1 mouse cellular context compared by ENCODE assay signal in the genomic region with DNA sequence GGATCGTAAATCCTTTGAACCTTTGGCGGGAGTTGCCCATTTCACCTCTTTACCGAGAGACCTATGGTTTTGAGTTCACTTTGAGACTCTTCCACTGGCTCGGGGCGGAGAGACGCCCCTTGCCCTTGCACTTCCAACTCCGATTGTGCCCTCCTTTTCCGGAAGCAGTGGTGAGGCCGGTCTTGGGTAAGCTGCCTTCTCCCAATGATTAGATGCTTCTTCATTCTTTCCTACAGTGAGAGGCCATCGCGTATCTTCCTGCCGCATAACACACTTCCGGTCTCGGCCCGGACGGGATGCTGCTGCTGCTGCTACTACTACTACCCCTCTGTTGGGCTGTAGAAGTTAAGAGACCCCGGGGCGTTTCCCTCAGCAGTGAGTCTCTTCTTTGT.
TF ChIP-seq lines count a peak whose summit lies in the region.

No protein-coding gene starts in this region.

TF ChIP-seq in C2C12, 6 proteins besides CTCF, POLR2A, EP300 and RAD21 (continued from another document):
- no peak for TF ChIP-seq USF1 (IDR thresholded peaks at IDR 0.05; ENCODE audit: low read depth)
- TF ChIP-seq MYOD1 (IDR thresholded peaks at IDR 0.05; ENCODE audit: control insufficient read depth, insufficient read length, low read depth), result no peak
- TF ChIP-seq MAX (IDR thresholded peaks at IDR 0.05), result no peak
- no peak for TF ChIP-seq CEBPB (IDR thresholded peaks at IDR 0.05; ENCODE audit: low read depth)
- TF ChIP-seq MYOG (IDR thresholded peaks at IDR 0.05; ENCODE audit: control insufficient read depth, extremely low read depth, insufficient read length), result no peak
TF ChIP-seq in C2C12: peak in this region for 0.
